Mouse (Mus musculus): ENCODE measurements around the gene Bean1. TPM values are rescaled to one million over a fixed set of nuclear protein-coding genes. Genes with fewer than 3 reads are reported as not detected.
A peak's percentile ranks its signal among the peaks of the same experiment; 100 is the strongest.

Bean1 gene
- polyA plus RNA-seq (2016; fragmentation: Nextera tagmentation; extraction: Ambion mirVana) = 0.06 TPM in 1 of 2 replicates, not detected in the other

DNA sequence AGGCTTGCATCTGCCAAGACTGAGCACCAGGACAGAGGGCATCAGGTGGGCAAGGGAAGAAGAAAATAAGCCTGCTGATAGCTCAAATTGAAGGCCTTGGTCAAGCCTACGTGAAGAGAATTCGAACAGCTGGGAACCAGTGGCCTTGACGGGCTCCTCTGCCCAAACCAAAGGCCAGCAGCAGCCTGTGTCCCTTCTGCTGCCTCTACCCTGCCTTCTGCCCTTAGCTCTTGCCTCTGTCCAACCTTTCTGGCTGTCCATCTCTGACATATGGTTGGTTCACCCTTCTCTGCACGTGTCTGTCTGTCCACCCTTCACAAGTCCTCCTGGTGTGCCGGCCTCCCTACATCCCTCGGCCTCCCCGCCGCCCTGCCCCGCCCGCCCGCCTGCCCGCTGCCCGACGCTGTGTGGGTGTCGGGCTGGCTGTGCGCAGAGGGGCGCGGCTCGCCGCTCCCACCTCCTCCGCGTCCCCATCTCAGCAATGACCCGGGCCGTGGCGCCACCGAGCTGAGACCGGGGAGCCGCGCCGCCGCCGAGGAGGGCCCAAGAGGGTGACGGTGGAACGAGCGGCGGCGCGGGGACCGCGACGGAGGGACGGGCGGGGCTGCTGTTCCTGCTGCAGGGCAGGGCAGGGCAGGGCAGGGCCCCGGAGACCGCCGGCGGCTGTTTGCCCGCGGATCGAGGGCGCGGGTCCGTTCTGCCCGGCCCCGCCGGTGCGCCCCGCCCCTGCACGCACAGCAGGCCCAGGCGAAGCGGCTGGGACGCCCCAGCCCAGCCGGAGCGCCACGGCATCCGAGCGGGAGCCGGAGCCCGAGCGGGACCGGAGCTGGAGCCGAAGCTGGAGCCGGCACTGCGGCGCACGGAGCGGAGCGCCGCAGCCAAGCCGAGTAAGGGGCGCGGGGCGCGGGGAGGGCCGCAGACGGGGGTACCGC, at the start of gene Bean1:
TSS of gene Bean1 (plus strand) at position 325 of the 932 bp plus-strand sequence.
- peak; percentile 62 for ATAC-seq

DNA sequence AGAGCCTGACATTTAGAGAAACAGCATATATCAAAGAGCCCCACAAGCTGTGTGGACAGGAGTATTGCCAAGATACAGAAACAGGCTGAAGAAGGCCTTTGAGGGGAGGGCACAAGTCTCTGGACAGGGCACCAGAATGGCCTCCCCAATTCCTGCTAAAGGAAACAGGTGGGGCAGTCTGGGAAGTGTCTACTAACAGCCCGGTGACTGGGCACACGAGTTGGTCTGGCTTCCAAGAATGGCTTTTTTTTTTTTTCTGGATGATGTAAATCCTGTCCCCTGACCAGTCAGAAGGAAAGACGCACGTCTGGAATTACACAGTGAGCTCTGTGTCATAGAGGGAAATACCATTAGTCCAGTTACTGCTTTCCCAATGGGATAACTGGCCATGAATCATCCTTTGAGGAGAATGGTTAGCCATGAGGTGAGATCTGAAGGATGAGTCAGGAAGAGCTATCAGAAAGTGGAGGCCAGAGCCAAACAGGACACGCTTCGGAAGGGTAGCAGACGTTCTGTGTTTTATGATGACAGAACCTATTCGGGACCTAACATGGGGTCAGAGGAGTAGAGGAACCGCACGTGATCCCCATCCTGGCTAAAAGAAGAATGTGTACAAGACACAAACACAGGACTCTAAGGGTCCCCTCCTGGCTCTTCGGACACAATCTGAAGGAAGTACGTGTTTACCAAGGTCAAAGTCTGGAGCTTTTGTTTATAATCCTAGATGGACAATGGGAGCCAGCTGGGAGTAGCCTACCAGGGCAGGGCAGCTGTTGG, 48.4 kb upstream of the Bean1 start:
- no peak overlapping the region for H3K9ac ChIP-seq
- H3K36me3 ChIP-seq = no peaks in the 10 kb centered on the region
- no peaks in the 10 kb centered on the region for H3K9me3 ChIP-seq (replicated peaks)
- no peak for ATAC-seq
- H3K4me3 ChIP-seq = no peak overlapping the region
- no peak overlapping the region for H3K4me2 ChIP-seq
- H3K27me3 ChIP-seq (replicated peaks) = no peaks in the 10 kb centered on the region
- H3K4me1 ChIP-seq = no peaks in the 10 kb centered on the region
- no peak overlapping the region for H3K27ac ChIP-seq
- WGBS (ENCODE audit: insufficient replicate concordance) = 72% methylated on average over 12 of the region's 12 CpGs

More for the DNA sequence above, at the start of gene Bean1:
- Histone ChIP-seq H3K27ac (no peak within 1 kb of the TSS), H3K27me3 (replicated peaks) (peaks cover 59% of the 10 kb centered on the region), H3K4me2 (peak within 1 kb of the TSS; percentile 78), H3K9ac (peak within 1 kb of the TSS; percentile 41; the same call in 1 of the 2 replicates), H3K36me3 (no peaks in the 10 kb centered on the region), H3K9me3 (replicated peaks) (no peaks in the 10 kb centered on the region), H3K4me3 (peak within 1 kb of the TSS; percentile 56), H3K4me1 (peaks cover 11% of the 10 kb centered on the region)
- 1% methylated on average over 75 of the region's 87 CpGs for WGBS (ENCODE audit: insufficient replicate concordance)

DNA sequence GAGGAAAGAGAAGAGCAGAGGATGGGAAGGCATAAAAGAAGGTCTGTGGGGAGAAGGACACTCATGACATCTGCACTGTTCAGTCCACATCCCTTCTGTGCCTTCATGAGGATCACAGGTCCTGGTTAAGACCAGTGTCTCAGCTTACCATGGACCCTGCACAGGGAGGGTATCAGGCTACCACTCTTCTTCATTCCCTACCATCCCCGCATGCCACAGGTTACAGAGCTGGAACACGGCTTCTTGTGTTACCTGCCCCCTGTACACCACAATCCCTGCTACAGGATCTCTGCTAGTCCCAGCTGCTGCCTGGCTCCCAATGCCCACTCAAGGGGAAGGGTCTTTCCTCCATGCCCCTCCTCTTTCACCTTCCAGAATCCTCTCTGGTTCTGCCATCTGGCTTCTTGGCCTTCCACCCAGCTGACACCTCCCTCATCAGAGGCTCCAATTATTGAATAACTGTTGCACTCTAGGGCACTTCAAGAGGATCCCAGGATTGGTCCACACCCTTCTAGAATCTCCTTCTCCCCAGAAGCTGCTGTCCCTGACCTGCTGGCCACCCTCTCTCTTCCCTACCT, 47.1 kb upstream of the Bean1 start:
- no peak for ATAC-seq
- H3K4me1 ChIP-seq = no peaks in the 10 kb centered on the region

DNA sequence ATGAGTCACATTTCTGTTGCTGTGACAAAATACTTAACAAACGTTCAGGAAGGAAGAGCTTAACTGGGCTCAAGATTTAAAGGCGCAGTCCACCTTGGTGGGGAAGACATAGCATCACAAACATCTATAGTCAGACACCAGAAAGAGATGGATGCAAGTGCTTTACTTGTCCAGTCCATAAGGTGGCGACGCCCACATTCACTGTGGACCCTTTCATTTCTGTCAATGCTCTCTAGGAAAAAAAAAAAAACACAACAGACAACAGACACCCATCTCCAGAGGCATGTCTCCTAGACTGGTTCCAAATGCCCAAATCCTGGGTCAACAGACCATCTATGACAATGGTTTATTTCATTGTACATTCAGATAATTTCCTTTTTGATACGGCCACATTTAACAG, 45.7 kb upstream of the Bean1 start:
- no peaks in the 10 kb centered on the region for H3K36me3 ChIP-seq
- no peaks in the 10 kb centered on the region for H3K4me1 ChIP-seq
- H3K4me3 ChIP-seq = no peak overlapping the region
- H3K9me3 ChIP-seq (replicated peaks) = no peaks in the 10 kb centered on the region
- H3K4me2 ChIP-seq = no peak overlapping the region
- no peak for ATAC-seq
- H3K9ac ChIP-seq = no peak overlapping the region
- no peak overlapping the region for H3K27ac ChIP-seq
- WGBS (ENCODE audit: insufficient replicate concordance) = 63% methylated on average over 5 of the region's 5 CpGs
- no peaks in the 10 kb centered on the region for H3K27me3 ChIP-seq (replicated peaks)

More for the DNA sequence above, 47.1 kb upstream of the Bean1 start:
- Histone ChIP-seq H3K4me2 (no peak overlapping the region), H3K36me3 (no peaks in the 10 kb centered on the region), H3K27ac (no peak overlapping the region), H3K27me3 (replicated peaks) (no peaks in the 10 kb centered on the region), H3K4me3 (no peak overlapping the region), H3K9me3 (replicated peaks) (no peaks in the 10 kb centered on the region), H3K9ac (no peak overlapping the region)
- WGBS (ENCODE audit: insufficient replicate concordance) = 85% methylated on average over 2 of the region's 2 CpGs

DNA sequence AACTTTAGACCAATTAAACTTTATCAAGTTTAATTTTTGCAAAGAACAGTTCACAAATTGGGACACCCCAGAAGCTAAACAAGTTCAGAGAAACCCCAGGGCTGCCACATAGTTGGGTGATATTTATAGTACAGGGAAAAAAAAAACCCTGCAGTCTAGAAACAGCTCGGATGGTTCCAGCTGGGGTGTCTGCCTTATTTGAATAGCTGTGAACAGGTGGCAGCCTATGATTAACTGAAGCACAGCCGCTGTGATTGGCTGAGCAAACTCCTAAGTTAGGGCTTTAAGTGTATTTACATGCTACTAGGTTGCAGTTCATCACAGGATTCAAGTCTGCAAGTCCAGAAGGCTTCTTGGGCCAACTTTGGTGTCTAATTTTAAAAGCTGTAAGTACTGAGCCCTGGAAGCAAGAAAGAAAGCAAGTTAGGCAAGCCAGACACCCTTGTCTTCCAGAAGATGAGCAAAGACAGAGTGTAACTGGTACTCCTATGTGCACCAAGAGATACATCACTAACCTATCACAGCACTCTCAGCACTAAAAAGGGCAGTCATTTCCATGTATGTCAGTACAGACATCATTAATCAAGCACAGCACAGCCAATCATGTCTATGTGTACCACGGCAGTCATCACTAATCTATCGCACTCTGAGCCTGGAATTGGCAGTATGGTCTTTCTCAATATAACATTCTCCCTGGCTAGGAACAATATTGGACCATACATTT, 42.9 kb upstream of the Bean1 start:
- Histone ChIP-seq H3K27me3 (replicated peaks) (no peaks in the 10 kb centered on the region), H3K4me1 (no peaks in the 10 kb centered on the region), H3K27ac (no peak overlapping the region), H3K9me3 (replicated peaks) (no peaks in the 10 kb centered on the region), H3K36me3 (no peaks in the 10 kb centered on the region), H3K9ac (no peak overlapping the region), H3K4me3 (no peak overlapping the region), H3K4me2 (no peak overlapping the region)
- WGBS (ENCODE audit: insufficient replicate concordance) = 60% methylated on average over 4 of the region's 4 CpGs
- ATAC-seq = no peak

DNA sequence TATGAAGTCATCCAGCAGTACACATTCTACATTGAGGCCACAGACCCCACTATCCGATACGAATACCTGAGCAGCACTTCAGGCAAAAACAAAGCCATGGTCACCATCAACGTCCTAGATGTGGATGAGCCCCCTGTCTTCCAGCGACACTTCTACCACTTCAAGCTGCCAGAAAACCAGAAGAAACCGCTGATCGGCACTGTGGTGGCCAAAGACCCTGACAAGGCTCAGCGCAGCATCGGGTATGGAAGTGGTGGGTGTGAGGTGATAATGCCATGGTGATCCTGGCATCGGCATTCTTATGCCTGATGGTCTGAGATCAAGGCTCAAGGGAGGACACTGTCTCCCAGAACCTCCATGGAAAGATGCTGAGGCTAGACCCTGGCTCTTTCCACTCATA, 39.3 kb upstream of the Bean1 start:
- no peaks in the 10 kb centered on the region for H3K36me3 ChIP-seq
- no peak overlapping the region for H3K9ac ChIP-seq
- no peaks in the 10 kb centered on the region for H3K27me3 ChIP-seq (replicated peaks)
- ATAC-seq = no peak
- H3K27ac ChIP-seq = no peak overlapping the region
- WGBS (ENCODE audit: insufficient replicate concordance) = 77% methylated on average over 9 of the region's 9 CpGs
- no peaks in the 10 kb centered on the region for H3K4me1 ChIP-seq
- H3K4me3 ChIP-seq = no peak overlapping the region
- no peaks in the 10 kb centered on the region for H3K9me3 ChIP-seq (replicated peaks)
- no peak overlapping the region for H3K4me2 ChIP-seq

DNA sequence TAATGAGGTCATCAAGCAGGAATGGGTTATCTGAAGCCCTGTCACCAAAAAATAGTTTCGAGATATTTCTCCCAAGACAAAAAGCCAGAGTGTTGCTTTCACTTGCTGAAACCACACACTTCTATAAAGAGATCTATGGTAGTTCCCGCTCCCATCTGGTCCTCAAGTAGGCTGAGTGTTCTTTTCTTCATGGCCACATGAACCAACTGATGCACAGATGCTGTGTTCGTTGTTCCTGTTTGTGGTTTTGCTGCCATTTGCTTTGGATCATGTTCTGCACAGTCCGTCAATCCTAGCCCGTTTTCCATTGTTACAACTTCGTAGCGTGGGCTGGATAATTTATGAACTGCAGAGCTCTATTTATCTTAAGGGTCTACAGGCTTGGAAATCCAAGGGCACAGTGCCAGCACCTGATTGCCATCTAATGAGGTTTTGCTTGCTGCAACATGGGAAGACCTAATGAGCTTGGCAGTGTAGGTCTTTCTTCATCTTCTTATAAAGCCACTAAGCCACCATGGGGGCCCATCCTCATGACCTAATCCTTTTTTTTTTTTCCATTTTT, 38.7 kb upstream of the Bean1 start:
- H3K27me3 ChIP-seq (replicated peaks) = no peaks in the 10 kb centered on the region
- no peak overlapping the region for H3K9ac ChIP-seq
- WGBS (ENCODE audit: insufficient replicate concordance) = 69% methylated on average over 7 of the region's 7 CpGs
- H3K4me2 ChIP-seq = no peak overlapping the region
- no peak overlapping the region for H3K4me3 ChIP-seq
- no peaks in the 10 kb centered on the region for H3K4me1 ChIP-seq
- H3K9me3 ChIP-seq (replicated peaks) = no peaks in the 10 kb centered on the region
- H3K27ac ChIP-seq = no peak overlapping the region
- no peaks in the 10 kb centered on the region for H3K36me3 ChIP-seq
- ATAC-seq = no peak

DNA sequence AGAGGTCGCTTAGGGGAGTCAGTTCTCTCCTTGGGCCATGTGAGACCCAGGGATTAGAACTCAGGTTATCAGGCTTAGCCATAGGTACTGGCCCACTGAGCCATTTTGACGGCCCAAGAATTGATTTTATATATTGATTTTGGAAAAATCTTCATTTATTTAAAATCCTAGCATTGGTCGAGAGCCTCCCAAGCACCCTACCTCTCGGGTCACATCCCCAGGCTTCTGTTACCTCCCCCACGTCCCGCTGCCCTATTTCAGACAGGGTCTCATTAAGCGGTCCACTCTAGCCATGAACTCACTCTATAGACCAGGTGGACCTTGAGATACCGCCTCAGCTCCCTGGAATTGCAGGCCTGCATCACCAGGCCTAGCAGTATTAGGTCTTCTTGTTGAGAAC, 35.7 kb upstream of the Bean1 start:
- Histone ChIP-seq H3K4me3 (no peak overlapping the region), H3K9ac (no peak overlapping the region), H3K4me2 (no peak overlapping the region), H3K27ac (no peak overlapping the region), H3K27me3 (replicated peaks) (no peaks in the 10 kb centered on the region), H3K4me1 (no peaks in the 10 kb centered on the region), H3K9me3 (replicated peaks) (no peaks in the 10 kb centered on the region), H3K36me3 (no peaks in the 10 kb centered on the region)
- ATAC-seq = no peak
- 77% methylated on average over 8 of the region's 8 CpGs for WGBS (ENCODE audit: insufficient replicate concordance)

DNA sequence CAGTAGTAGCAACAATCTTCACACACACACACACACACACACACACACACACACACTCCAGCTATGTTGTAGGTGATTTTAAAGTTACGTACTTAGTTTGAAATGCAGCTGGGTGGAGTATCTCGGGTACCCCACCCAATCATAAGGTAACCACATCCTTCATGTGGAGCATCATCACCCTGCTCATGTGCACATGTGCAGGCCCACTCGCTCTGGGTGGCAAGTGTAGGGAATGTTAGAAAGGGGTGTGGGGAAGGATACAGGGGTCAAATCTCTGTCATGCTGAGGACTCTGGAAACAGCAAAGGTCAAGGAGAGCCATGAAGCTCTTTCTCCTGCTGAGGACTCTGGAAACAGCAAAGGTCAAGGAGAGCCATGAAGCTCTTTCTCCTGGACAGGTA, 34.0 kb upstream of the Bean1 start:
- no peak overlapping the region for H3K9ac ChIP-seq
- no peak overlapping the region for H3K4me2 ChIP-seq
- no peaks in the 10 kb centered on the region for H3K27me3 ChIP-seq (replicated peaks)
- WGBS (ENCODE audit: insufficient replicate concordance) = 69% methylated on average over 3 of the region's 3 CpGs
- H3K36me3 ChIP-seq = no peaks in the 10 kb centered on the region
- no peak for ATAC-seq
- H3K4me1 ChIP-seq = no peaks in the 10 kb centered on the region
- H3K9me3 ChIP-seq (replicated peaks) = no peaks in the 10 kb centered on the region
- no peak overlapping the region for H3K27ac ChIP-seq
- no peak overlapping the region for H3K4me3 ChIP-seq

DNA sequence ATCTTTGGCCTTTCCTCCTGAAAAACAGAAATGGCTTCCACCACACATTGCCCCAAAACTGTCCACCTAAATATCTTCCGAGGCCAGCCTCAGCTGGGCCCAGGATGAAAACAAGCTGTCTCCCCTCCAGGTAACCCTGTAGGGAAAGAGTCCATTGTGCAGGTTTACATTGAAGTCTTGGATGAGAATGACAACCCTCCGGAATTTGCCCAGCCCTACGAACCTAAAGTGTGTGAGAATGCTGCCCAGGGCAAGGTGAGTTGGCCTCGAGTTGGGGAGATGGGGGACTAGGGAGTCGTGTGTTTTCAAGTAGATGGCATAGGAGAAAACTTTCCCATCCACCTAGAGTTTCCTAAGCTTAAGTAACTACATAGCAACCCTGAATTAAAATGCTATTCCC, 32.6 kb upstream of the Bean1 start:
- H3K27ac ChIP-seq = no peak overlapping the region
- ATAC-seq = no peak
- 61% methylated on average over 5 of the region's 5 CpGs for WGBS (ENCODE audit: insufficient replicate concordance)

DNA sequence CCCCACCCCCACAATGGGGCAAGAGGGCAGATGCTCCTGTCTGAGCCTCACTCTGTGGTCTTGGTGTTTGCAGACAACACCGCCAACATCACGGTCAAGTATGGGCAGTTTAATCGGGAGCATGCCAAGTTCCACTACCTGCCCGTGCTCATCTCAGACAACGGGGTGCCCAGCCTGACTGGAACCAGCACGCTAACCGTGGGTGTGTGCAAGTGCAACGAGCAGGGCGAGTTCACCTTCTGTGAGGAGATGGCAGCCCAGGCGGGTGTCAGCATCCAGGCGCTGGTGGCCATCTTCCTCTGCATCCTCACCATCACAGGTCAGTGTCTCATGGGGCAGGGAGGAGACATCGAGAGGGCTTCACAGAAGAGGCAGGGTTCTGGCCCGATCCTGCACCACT, 29.6 kb upstream of the Bean1 start:
- Histone ChIP-seq H3K9ac (no peak overlapping the region), H3K27ac (no peak overlapping the region), H3K4me2 (no peak overlapping the region), H3K27me3 (replicated peaks) (no peaks in the 10 kb centered on the region), H3K4me1 (no peaks in the 10 kb centered on the region), H3K4me3 (no peak overlapping the region), H3K36me3 (no peaks in the 10 kb centered on the region), H3K9me3 (replicated peaks) (no peaks in the 10 kb centered on the region)
- ATAC-seq = no peak
- WGBS (ENCODE audit: insufficient replicate concordance) = 78% methylated on average over 13 of the region's 13 CpGs

More for the DNA sequence above, 32.6 kb upstream of the Bean1 start:
- Histone ChIP-seq H3K27me3 (replicated peaks) (no peaks in the 10 kb centered on the region), H3K36me3 (no peaks in the 10 kb centered on the region), H3K9ac (no peak overlapping the region), H3K4me2 (no peak overlapping the region), H3K4me3 (no peak overlapping the region), H3K9me3 (replicated peaks) (no peaks in the 10 kb centered on the region), H3K4me1 (no peaks in the 10 kb centered on the region)

All from liver, embryonic 12.5 days (tissue).